Mouse (Mus musculus): ENCODE results near the gene Creb5.

DNA sequence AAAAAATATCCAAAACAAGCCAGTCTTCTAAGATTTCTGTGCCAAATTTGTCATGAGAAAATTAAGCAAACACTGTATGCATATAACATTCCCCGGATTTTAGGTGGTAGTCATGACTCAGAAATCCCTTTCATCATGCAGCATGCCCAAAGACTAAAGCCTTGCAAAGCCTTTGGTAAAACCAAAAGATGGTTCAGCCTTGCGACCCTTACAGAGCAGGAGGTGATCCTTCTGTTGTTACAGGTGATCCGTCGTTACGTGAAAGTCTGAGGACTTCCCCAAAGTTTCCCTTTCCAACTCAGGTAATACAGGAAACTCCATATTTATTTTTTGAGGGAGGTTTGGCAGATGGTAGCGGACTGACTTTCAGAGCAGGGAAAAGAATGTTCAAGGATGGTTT is 122.1 kb downstream of the Creb5 start:
- TF ChIP-seq CTCF (IDR thresholded peaks at IDR 0.05) (no peak), EP300 (IDR thresholded peaks at IDR 0.05) (no peak)

Measured in lung, postnatal 0 days (tissue).